Mouse (Mus musculus) embryonic fibroblast, embryonic 13.5 days (primary cell): Measurements from ENCODE around the gene Dppa5a.

Experiments
- CTCF ChIP-seq: IDR thresholded peaks from 2 replicates; pipeline ENCODE4 v1.5.1; 2011; ENCODE audit warnings: mild to moderate bottlenecking, control low read depth, low read length, moderate library complexity, borderline replicate concordance; ENCODE audit not compliant: insufficient read depth
- POLR2A ChIP-seq: IDR thresholded peaks from 2 replicates; pipeline ENCODE4 v1.6.1; 2011; ENCODE audit warnings: low read depth, mild to moderate bottlenecking, control low read depth, low read length, moderate library complexity

GRCm38 (mm10) chr9:78385893-78386292, 17.9 kb upstream of the Dppa5a start:
- TF ChIP-seq CTCF: no peak
- no peak for TF ChIP-seq POLR2A
